Mouse (Mus musculus) cerebellum, adult 2 months (tissue): ENCODE data around the gene Hcar2. TPM values are rescaled to one million over a fixed set of nuclear protein-coding genes. Genes with fewer than 3 reads are reported as not detected.

Experiments used
- DNase-seq, 2 experiments: peaks; one replicate each; pipeline ENCODE4 v3.0.0; 2021
- H3K27ac ChIP-seq: fragments of 200-500 bp; 2 replicates; pipeline ENCODE4 v1.5.1; 2012; ENCODE audit warnings: low read length, control low read depth, inconsistent platforms; ENCODE audit not compliant: insufficient read depth
- H3K27me3 ChIP-seq: fragments of 200-500 bp; 2 replicates; pipeline ENCODE4 v1.6.1; 2012; ENCODE audit warnings: inconsistent platforms, mild to moderate bottlenecking, low read length, moderate library complexity; ENCODE audit not compliant: control insufficient read depth, insufficient read depth
- H3K4me1 ChIP-seq: fragments of 200-500 bp; 2 replicates; pipeline ENCODE4 v1.6.1; 2011; ENCODE audit warnings: low read length; ENCODE audit not compliant: control insufficient read depth, insufficient read depth
- H3K4me3 ChIP-seq: fragments of 200-500 bp; replicated peaks from 2 replicates; pipeline ENCODE3; 2011; ENCODE audit warnings: mild to moderate bottlenecking, low read depth, low read length, control low read depth; ENCODE audit not compliant: insufficient read depth
- CTCF ChIP-seq: fragments of 200-500 bp; IDR thresholded peaks from 2 replicates; pipeline ENCODE4 v1.5.1; 2011; ENCODE audit warnings: low read depth, mild to moderate bottlenecking, control low read depth, low read length, moderate library complexity, borderline replicate concordance; ENCODE audit not compliant: insufficient read depth
- POLR2A ChIP-seq: fragments of 200-500 bp; IDR thresholded peaks from 2 replicates; pipeline ENCODE4 v1.6.1; 2011; ENCODE audit warnings: low read length, control low read depth, borderline replicate concordance; ENCODE audit not compliant: insufficient read depth
- WGBS: fragments of 180-500 bp; shearing (Covaris S2); methylation state at CpG from one replicate; pipeline ENCODE4 v1.1.7; 2018; 5-methylcytosine and 5-hydroxymethylcytosine counted together
- polyA plus RNA-seq: library from polyadenylated mRNA; depleted of rRNA; stranded (reverse); fragments of >200 nt; gene quantifications from 2 replicates; pipeline ENCODE4 v1.2.3, GENCODE M21; 2012

Hcar2 gene
- polyA plus RNA-seq, 1 experiment: 0.07 TPM

- 72% methylated on average over 14 of the region's 14 CpGs for WGBS
- TF ChIP-seq CTCF (no peak), POLR2A (no peak)
- Histone ChIP-seq H3K27me3 (no peaks in the 10 kb centered on the region), H3K27ac (no peak overlapping the region), H3K4me1 (no peaks in the 10 kb centered on the region), H3K4me3 (no peak overlapping the region)
- DNase-seq: no peak
Observed at GRCm38 (mm10) chr5:123878056-123878455, 12.8 kb upstream of the Hcar2 start.

GRCm38 (mm10) chr5:123874177-123874576, 8.9 kb upstream of the Hcar2 start:
- no peak for DNase-seq
- H3K4me3 ChIP-seq: no peak overlapping the region
- no peaks in the 10 kb centered on the region for H3K27me3 ChIP-seq
- H3K4me1 ChIP-seq: no peaks in the 10 kb centered on the region
- H3K27ac ChIP-seq: no peak overlapping the region
- no peak for TF ChIP-seq CTCF
- TF ChIP-seq POLR2A: no peak
- WGBS: 90% methylated on average over 5 of the region's 5 CpGs

- Histone ChIP-seq H3K27ac (no peak overlapping the region), H3K27me3 (no peaks in the 10 kb centered on the region; the same call in 1 of the 2 replicates), H3K4me3 (no peak overlapping the region), H3K4me1 (no peaks in the 10 kb centered on the region)
- 84% methylated on average over 4 of the region's 4 CpGs for WGBS
- DNase-seq: no peak
- TF ChIP-seq CTCF (no peak), POLR2A (no peak)
Observed at GRCm38 (mm10) chr5:123869615-123870014, 4.3 kb upstream of the Hcar2 start.

- no peak for DNase-seq
- no peak overlapping the region for H3K27ac ChIP-seq
- no peak overlapping the region for H3K4me3 ChIP-seq
- TF ChIP-seq CTCF: no peak
- no peak for TF ChIP-seq POLR2A
- H3K27me3 ChIP-seq: no peaks in the 10 kb centered on the region; the same call in 1 of the 2 replicates
- H3K4me1 ChIP-seq: no peaks in the 10 kb centered on the region
- whole genome bisulfite sequencing: 87% methylated on average over 4 of the region's 4 CpGs
Observed at GRCm38 (mm10) chr5:123866457-123866856, 1.2 kb upstream of the Hcar2 start.

- TF ChIP-seq CTCF: no peak
- TF ChIP-seq POLR2A: no peak
- Histone ChIP-seq H3K4me3 (no peak overlapping the region), H3K4me1 (no peaks in the 10 kb centered on the region), H3K27ac (no peak overlapping the region), H3K27me3 (no peaks in the 10 kb centered on the region; the same call in 1 of the 2 replicates)
- DNase-seq: no peak
- WGBS: 90% methylated on average over 14 of the region's 14 CpGs
Observed at GRCm38 (mm10) chr5:123863934-123864333, 1.4 kb downstream of the Hcar2 start.

GRCm38 (mm10) chr5:123862374-123863350, 2.6 kb downstream of the Hcar2 start:
- H3K4me3 ChIP-seq: no peak overlapping the region
- TF ChIP-seq POLR2A (no peak), CTCF (no peak)
- no peak for DNase-seq
- no peaks in the 10 kb centered on the region; the same call in 1 of the 2 replicates for H3K27me3 ChIP-seq
- WGBS: 72% methylated on average over 15 of the region's 15 CpGs
- H3K4me1 ChIP-seq: no peaks in the 10 kb centered on the region
- no peak overlapping the region for H3K27ac ChIP-seq

DNA sequence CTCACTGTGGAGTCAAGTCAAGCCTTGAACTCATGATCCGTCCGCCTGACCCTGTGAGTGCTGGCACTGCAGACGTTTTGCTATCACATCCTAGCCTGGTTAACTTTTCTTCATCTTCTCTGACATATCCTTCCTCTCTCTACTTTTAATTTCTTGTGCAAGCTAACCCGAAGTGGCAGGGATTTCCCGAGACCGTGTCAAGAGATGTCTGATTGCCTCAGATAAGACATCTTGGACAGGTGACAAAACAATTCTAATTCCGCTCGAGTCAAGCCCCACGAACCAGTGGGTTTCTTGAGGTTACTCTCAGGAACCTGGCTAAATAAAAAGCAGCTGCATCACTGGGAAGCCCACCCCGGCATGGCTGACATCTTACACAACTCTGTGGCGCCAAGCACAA, 6.5 kb downstream of the Hcar2 start:
- no peak overlapping the region for H3K27ac ChIP-seq
- no peak for DNase-seq
- H3K4me1 ChIP-seq: no peaks in the 10 kb centered on the region
- H3K4me3 ChIP-seq: no peak overlapping the region
- WGBS: 75% methylated on average over 11 of the region's 11 CpGs
- no peak for TF ChIP-seq CTCF
- no peak for TF ChIP-seq POLR2A
- no peaks in the 10 kb centered on the region for H3K27me3 ChIP-seq

DNA sequence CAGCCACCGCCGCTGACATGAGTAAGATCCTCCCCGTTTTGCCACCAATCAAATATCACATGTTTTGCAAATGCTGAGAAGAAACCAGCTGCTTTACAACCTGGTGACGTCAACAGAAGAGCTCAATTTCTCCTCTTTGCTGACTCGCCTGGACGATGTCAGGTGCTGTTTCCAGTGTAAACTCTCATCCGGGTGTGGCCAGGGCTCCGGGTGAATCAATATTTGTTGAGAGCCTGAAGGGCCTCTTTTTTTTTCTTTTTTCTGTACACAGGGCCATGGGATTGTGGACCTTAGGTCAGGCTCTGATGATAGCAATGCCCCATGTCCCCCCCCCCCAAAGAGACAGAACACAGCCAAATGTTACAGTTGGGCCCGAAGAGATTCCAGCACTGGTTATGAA, 10.8 kb downstream of the Hcar2 start:
- 89% methylated on average over 9 of the region's 9 CpGs for whole genome bisulfite sequencing
- TF ChIP-seq POLR2A (no peak), CTCF (no peak)
- no peak for DNase-seq
- Histone ChIP-seq H3K27ac (no peak overlapping the region), H3K4me3 (no peak overlapping the region), H3K4me1 (no peaks in the 10 kb centered on the region), H3K27me3 (no peaks in the 10 kb centered on the region)
